Mouse (Mus musculus): ENCODE measurements around the gene Gm14434. TPM values are rescaled to one million over a fixed set of nuclear protein-coding genes. Genes with fewer than 3 reads are reported as not detected.
"Not testable (repeated sequence)": the region's sequence is repeated elsewhere in the genome, so short reads cannot be mapped to it uniquely, and the experiment has no call there.

The Gm14434 gene
- polyA plus RNA-seq (2014; fragmentation: Nextera tagmentation; extraction: Ambion mirVana) = 8.8 and 19.5 TPM in 2 replicates

DNA sequence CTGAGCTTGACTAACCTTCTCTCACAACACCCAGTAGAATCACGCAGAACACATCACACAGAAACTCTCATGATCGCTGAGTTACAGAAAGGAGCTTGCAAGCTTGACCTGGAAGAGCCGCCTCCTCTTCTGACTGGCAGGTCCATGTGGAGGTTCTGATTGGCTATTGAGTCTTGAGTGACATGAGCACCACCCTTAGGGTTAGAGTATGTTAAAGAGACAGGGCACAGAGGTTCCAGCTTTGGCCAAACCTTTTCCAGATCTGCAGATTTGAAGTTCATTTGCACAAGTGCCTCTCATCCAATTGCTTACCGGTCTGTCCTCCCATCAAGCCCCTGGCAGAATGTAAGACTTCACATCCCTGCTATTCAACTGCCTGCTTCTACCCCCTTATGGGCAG lies at the start of gene Gm14434:
TSS of gene Gm14434 (minus strand) at position 101 of the 400 bp plus-strand sequence.
- H3K27me3 ChIP-seq (ENCODE audit: control insufficient read depth, insufficient read depth, low read length); H3K9me3 ChIP-seq (ENCODE audit: control insufficient read depth, low read length); H3K4me2 ChIP-seq (ENCODE audit: low read depth); H3K36me3 ChIP-seq (ENCODE audit: control insufficient read depth, insufficient read depth, low read length); ATAC-seq (ENCODE audit: insufficient read depth, low FRiP score, low TSS enrichment); H3K27ac ChIP-seq (ENCODE audit: low read depth, low read length); H3K4me3 ChIP-seq (ENCODE audit: low read depth, low read length); DNase-seq (ENCODE audit: low spot score); H3K4me1 ChIP-seq (ENCODE audit: control insufficient read depth, insufficient read depth, low read length); H3K9ac ChIP-seq (ENCODE audit: low read length): not testable (repeated sequence)
- WGBS = no CpG with 5 or more reads among the region's 4 CpGs

GRCm38 (mm10) chr2:176520756-176521155 lies 34.2 kb upstream of the Gm14434 start, which contains the start of gene Zfp967:
Gene Zfp967, plus strand, starts transcription at chr2:176521056.
- H3K9me3 ChIP-seq (ENCODE audit: control insufficient read depth, low read length); H3K4me1 ChIP-seq (ENCODE audit: control insufficient read depth, insufficient read depth, low read length); ATAC-seq (ENCODE audit: insufficient read depth, low FRiP score, low TSS enrichment); H3K4me3 ChIP-seq (ENCODE audit: low read depth, low read length); H3K9ac ChIP-seq (ENCODE audit: low read length); DNase-seq (ENCODE audit: low spot score); H3K27me3 ChIP-seq (ENCODE audit: control insufficient read depth, insufficient read depth, low read length); H3K36me3 ChIP-seq (ENCODE audit: control insufficient read depth, insufficient read depth, low read length); H3K4me2 ChIP-seq (ENCODE audit: low read depth); H3K27ac ChIP-seq (ENCODE audit: low read depth, low read length): not testable (repeated sequence)
- no CpG with 5 or more reads among the region's 9 CpGs for WGBS

DNA sequence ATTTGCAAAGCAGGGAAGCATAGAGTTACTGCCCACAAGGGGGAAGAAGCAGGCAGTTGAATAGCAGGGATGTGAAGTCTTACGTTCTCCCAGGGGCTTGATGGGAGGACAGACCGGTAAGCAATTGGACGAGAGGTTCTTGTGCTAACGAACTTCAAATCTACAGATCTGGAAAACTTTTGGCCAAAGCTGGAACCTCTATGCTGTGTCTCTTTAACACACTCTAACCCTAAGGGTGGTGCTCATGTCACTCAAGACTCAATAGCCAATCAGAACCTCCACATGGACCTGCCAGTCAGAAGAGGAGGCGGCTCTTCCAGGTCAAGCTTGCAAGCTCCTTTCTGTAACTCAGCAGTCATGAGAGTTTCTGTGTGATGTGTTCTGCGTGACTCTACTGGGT lies 63.3 kb downstream of the Gm14434 start, which contains the start of gene Gm14435:
TSS of gene Gm14435 (plus strand) at position 301 of the 400 bp plus-strand sequence.
- H3K4me3 ChIP-seq (ENCODE audit: low read depth, low read length); H3K36me3 ChIP-seq (ENCODE audit: control insufficient read depth, insufficient read depth, low read length); H3K4me2 ChIP-seq (ENCODE audit: low read depth); DNase-seq (ENCODE audit: low spot score); H3K9me3 ChIP-seq (ENCODE audit: control insufficient read depth, low read length); H3K4me1 ChIP-seq (ENCODE audit: control insufficient read depth, insufficient read depth, low read length); H3K9ac ChIP-seq (ENCODE audit: low read length); ATAC-seq (ENCODE audit: insufficient read depth, low FRiP score, low TSS enrichment); H3K27ac ChIP-seq (ENCODE audit: low read depth, low read length); H3K27me3 ChIP-seq (ENCODE audit: control insufficient read depth, insufficient read depth, low read length): not testable (repeated sequence)
- WGBS = no CpG with 5 or more reads among the region's 6 CpGs

Other genes with a start within 250 kb of the Gm14434 start
- gene Gm11009, start 167.3 kb downstream of the Gm14434 start, polyA plus RNA-seq (2014; fragmentation: Nextera tagmentation; extraction: Ambion mirVana) = not detected in 2 replicates
- 10.3 and 12.0 TPM in 2 replicates for gene Gm14435, start 63.2 kb downstream of the Gm14434 start, polyA plus RNA-seq (2014; fragmentation: Nextera tagmentation; extraction: Ambion mirVana)
- gene Zfp967, start 34.3 kb upstream of the Gm14434 start, polyA plus RNA-seq (2014; fragmentation: Nextera tagmentation; extraction: Ambion mirVana) = not detected in 2 replicates
- gene Gm14308, start 149.6 kb upstream of the Gm14434 start, polyA plus RNA-seq (2014; fragmentation: Nextera tagmentation; extraction: Ambion mirVana) = 12.8 and 15.2 TPM in 2 replicates
- 9.9 and 10.0 TPM in 2 replicates for gene Zfp973, start 183.7 kb upstream of the Gm14434 start, polyA plus RNA-seq (2014; fragmentation: Nextera tagmentation; extraction: Ambion mirVana)
- gene Gm14305, start 221.5 kb upstream of the Gm14434 start, polyA plus RNA-seq (2014; fragmentation: Nextera tagmentation; extraction: Ambion mirVana) = 29.7 TPM in 2 replicates